Mouse (Mus musculus) megakaryocyte-erythroid progenitor cell, adult 5-6 weeks (primary cell): Measurements from ENCODE around the gene Znhit2. TPM values are rescaled to one million over a fixed set of nuclear protein-coding genes. Genes with fewer than 3 reads are reported as not detected.

Experiments
- total RNA-seq, 2 experiments: library from RNA; stranded (forward) in 1 of 2; stranded (reverse) in 1 of 2; fragments of 200-1000, 215-1000 nt in 1 of 2; fragments of >200 nt in 1 of 2; fragmentation: Nextera tagmentation in 1 of 2; gene quantifications; 2 replicates each; pipeline ENCODE4 v1.2.3; 2014 to 2017

Gene Znhit2
- total RNA-seq, 2 experiments from 2014 or later, result 11.2 to 16.7 TPM

Other genes starting within 250 kb of the Znhit2 start
- 12.5 and 14.1 TPM in 2 replicates for gene Frmd8, start 185.9 kb upstream of the Znhit2 start, total RNA-seq (2014; fragmentation: Nextera tagmentation)
- gene Frmd8, start 185.9 kb upstream of the Znhit2 start, total RNA-seq (2017), result 10.7 and 14.3 TPM in 2 replicates
- 10.0 and 20.1 TPM in 2 replicates for gene Slc25a45, start 183.4 kb upstream of the Znhit2 start, total RNA-seq (2014; fragmentation: Nextera tagmentation)
- gene Slc25a45, start 183.4 kb upstream of the Znhit2 start, total RNA-seq (2017), result 11.7 and 11.9 TPM in 2 replicates
- 5.3 and 5.9 TPM in 2 replicates for gene Tigd3, start 167.0 kb upstream of the Znhit2 start, total RNA-seq (2014; fragmentation: Nextera tagmentation)
- 2.2 and 3.1 TPM in 2 replicates for gene Tigd3, start 167.0 kb upstream of the Znhit2 start, total RNA-seq (2017)
- gene Dpf2, start 148.2 kb upstream of the Znhit2 start, total RNA-seq (2014; fragmentation: Nextera tagmentation), result 91.2 and 95.9 TPM in 2 replicates
- 75.0 and 124 TPM in 2 replicates for gene Dpf2, start 148.2 kb upstream of the Znhit2 start, total RNA-seq (2017)
- 0.77 TPM in 1 of 2 replicates, not detected in the other for gene Cdc42ep2, start 136.4 kb upstream of the Znhit2 start, total RNA-seq (2014; fragmentation: Nextera tagmentation)
- not detected in 2 replicates for gene Cdc42ep2, start 136.4 kb upstream of the Znhit2 start, total RNA-seq (2017)
- gene Pola2, start 97.0 kb upstream of the Znhit2 start, total RNA-seq (2014; fragmentation: Nextera tagmentation), result 134 and 164 TPM in 2 replicates
- 62.6 and 87.0 TPM in 2 replicates for gene Pola2, start 97.0 kb upstream of the Znhit2 start, total RNA-seq (2017)
- not detected in 2 replicates for gene Slc22a20, start 75.0 kb upstream of the Znhit2 start, total RNA-seq (2014; fragmentation: Nextera tagmentation)
- not detected in 2 replicates for gene Slc22a20, start 75.0 kb upstream of the Znhit2 start, total RNA-seq (2017)
- 41.2 and 46.0 TPM in 2 replicates for gene Capn1, start 45.3 kb upstream of the Znhit2 start, total RNA-seq (2014; fragmentation: Nextera tagmentation)
- 30.6 and 53.5 TPM in 2 replicates for gene Capn1, start 45.3 kb upstream of the Znhit2 start, total RNA-seq (2017)
- gene Syvn1, start 14.6 kb upstream of the Znhit2 start, total RNA-seq (2014; fragmentation: Nextera tagmentation), result 31.2 and 52.3 TPM in 2 replicates
- 5.8 and 7.5 TPM in 2 replicates for gene Syvn1, start 14.6 kb upstream of the Znhit2 start, total RNA-seq (2017)
- gene Mrpl49, start 3.4 kb upstream of the Znhit2 start, total RNA-seq (2014; fragmentation: Nextera tagmentation), result 54.4 and 64.1 TPM in 2 replicates
- 33.6 and 41.0 TPM in 2 replicates for gene Mrpl49, start 3.4 kb upstream of the Znhit2 start, total RNA-seq (2017)
- 2,866 and 2,996 TPM in 2 replicates for gene Fau, start 3.3 kb upstream of the Znhit2 start, total RNA-seq (2014; fragmentation: Nextera tagmentation)
- gene Fau, start 3.3 kb upstream of the Znhit2 start, total RNA-seq (2017), result 1,307 and 1,586 TPM in 2 replicates
- gene Tm7sf2, start 7.2 kb downstream of the Znhit2 start, total RNA-seq (2014; fragmentation: Nextera tagmentation), result 13.7 and 14.7 TPM in 2 replicates
- 3.6 and 4.8 TPM in 2 replicates for gene Tm7sf2, start 7.2 kb downstream of the Znhit2 start, total RNA-seq (2017)
- 45.2 and 61.4 TPM in 2 replicates for gene Vps51, start 16.0 kb downstream of the Znhit2 start, total RNA-seq (2014; fragmentation: Nextera tagmentation)
- 33.9 and 40.6 TPM in 2 replicates for gene Vps51, start 16.0 kb downstream of the Znhit2 start, total RNA-seq (2017)
- not detected in 2 replicates for gene Tmem262, start 18.8 kb downstream of the Znhit2 start, total RNA-seq (2014; fragmentation: Nextera tagmentation)
- not detected in 2 replicates for gene Tmem262, start 18.8 kb downstream of the Znhit2 start, total RNA-seq (2017)
- gene Gm28374, start 21.1 kb downstream of the Znhit2 start, total RNA-seq (2014; fragmentation: Nextera tagmentation), result not detected in 2 replicates
- gene Gm28374, start 21.1 kb downstream of the Znhit2 start, total RNA-seq (2017), result 0.99 TPM in 1 of 2 replicates, not detected in the other
- 20.4 and 38.0 TPM in 2 replicates for gene Zfpl1, start 23.8 kb downstream of the Znhit2 start, total RNA-seq (2014; fragmentation: Nextera tagmentation)
- 34.2 and 34.8 TPM in 2 replicates for gene Zfpl1, start 23.8 kb downstream of the Znhit2 start, total RNA-seq (2017)
- 47.6 and 48.9 TPM in 2 replicates for gene Cdca5, start 23.8 kb downstream of the Znhit2 start, total RNA-seq (2014; fragmentation: Nextera tagmentation)
- gene Cdca5, start 23.8 kb downstream of the Znhit2 start, total RNA-seq (2017), result 25.2 and 25.9 TPM in 2 replicates
- 3.5 and 5.7 TPM in 2 replicates for gene AC131692.1, start 33.2 kb downstream of the Znhit2 start, total RNA-seq (2014; fragmentation: Nextera tagmentation)
- 0.95 and 1.6 TPM in 2 replicates for gene AC131692.1, start 33.2 kb downstream of the Znhit2 start, total RNA-seq (2017)
- gene Naaladl1, start 44.6 kb downstream of the Znhit2 start, total RNA-seq (2014; fragmentation: Nextera tagmentation), result 1.5 and 2.1 TPM in 2 replicates
- gene Naaladl1, start 44.6 kb downstream of the Znhit2 start, total RNA-seq (2017), result not detected in 2 replicates
- 18.8 and 20.9 TPM in 2 replicates for gene Sac3d1, start 57.5 kb downstream of the Znhit2 start, total RNA-seq (2014; fragmentation: Nextera tagmentation)
- gene Sac3d1, start 57.5 kb downstream of the Znhit2 start, total RNA-seq (2017), result 7.7 and 9.3 TPM in 2 replicates
- 15.2 and 24.6 TPM in 2 replicates for gene Snx15, start 67.1 kb downstream of the Znhit2 start, total RNA-seq (2014; fragmentation: Nextera tagmentation)
- 7.0 and 13.2 TPM in 2 replicates for gene Snx15, start 67.1 kb downstream of the Znhit2 start, total RNA-seq (2017)
- gene Batf2, start 79.8 kb downstream of the Znhit2 start, total RNA-seq (2014; fragmentation: Nextera tagmentation), result 2.0 TPM in 1 of 2 replicates, not detected in the other
- gene Batf2, start 79.8 kb downstream of the Znhit2 start, total RNA-seq (2017), result 0.42 TPM in 1 of 2 replicates, not detected in the other
- gene Arl2, start 80.4 kb downstream of the Znhit2 start, total RNA-seq (2014; fragmentation: Nextera tagmentation), result 43.2 and 45.4 TPM in 2 replicates
- gene Arl2, start 80.4 kb downstream of the Znhit2 start, total RNA-seq (2017), result 26.4 and 38.6 TPM in 2 replicates
- not detected in 2 replicates for gene Majin, start 123.2 kb downstream of the Znhit2 start, total RNA-seq (2014; fragmentation: Nextera tagmentation)
- gene Majin, start 123.2 kb downstream of the Znhit2 start, total RNA-seq (2017), result not detected in 2 replicates
- not detected in 2 replicates for gene Gpha2, start 165.2 kb downstream of the Znhit2 start, total RNA-seq (2014; fragmentation: Nextera tagmentation)
- gene Gpha2, start 165.2 kb downstream of the Znhit2 start, total RNA-seq (2017), result not detected in 2 replicates
- gene Ppp2r5b, start 174.7 kb downstream of the Znhit2 start, total RNA-seq (2014; fragmentation: Nextera tagmentation), result 10.9 and 24.0 TPM in 2 replicates
- 8.6 and 10.3 TPM in 2 replicates for gene Ppp2r5b, start 174.7 kb downstream of the Znhit2 start, total RNA-seq (2017)
- gene Atg2a, start 180.5 kb downstream of the Znhit2 start, total RNA-seq (2014; fragmentation: Nextera tagmentation), result 22.6 and 30.2 TPM in 2 replicates
- gene Atg2a, start 180.5 kb downstream of the Znhit2 start, total RNA-seq (2017), result 5.8 and 11.8 TPM in 2 replicates
- gene Ehd1, start 215.5 kb downstream of the Znhit2 start, total RNA-seq (2014; fragmentation: Nextera tagmentation), result 50.0 and 60.7 TPM in 2 replicates
- gene Ehd1, start 215.5 kb downstream of the Znhit2 start, total RNA-seq (2017), result 26.7 and 62.5 TPM in 2 replicates
- 3.4 and 4.4 TPM in 2 replicates for gene Cdc42bpg, start 245.3 kb downstream of the Znhit2 start, total RNA-seq (2014; fragmentation: Nextera tagmentation)
- gene Cdc42bpg, start 245.3 kb downstream of the Znhit2 start, total RNA-seq (2017), result 3.1 and 3.7 TPM in 2 replicates